Mouse (Mus musculus): ENCODE results near the gene S100a3. TPM values are rescaled to one million over a fixed set of nuclear protein-coding genes. Genes with fewer than 3 reads are reported as not detected.

The S100a3 gene
- total RNA-seq, 1 experiment from 2014 or later, result not detected

GRCm38 (mm10) chr3:90552231-90552630, 8.1 kb upstream of the S100a3 start:
- ATAC-seq (replicated peaks; ENCODE audit: low read depth, poor library complexity, severe bottlenecking), result no peak

- ATAC-seq (replicated peaks; ENCODE audit: low read depth, poor library complexity, severe bottlenecking), result no peak
These were observed 4.4 kb upstream of the S100a3 start for GRCm38 (mm10) chr3:90555954-90556353.

GRCm38 (mm10) chr3:90574691-90575090, 14.3 kb downstream of the S100a3 start:
- no peak for ATAC-seq (replicated peaks; ENCODE audit: low read depth, poor library complexity, severe bottlenecking)

DNA sequence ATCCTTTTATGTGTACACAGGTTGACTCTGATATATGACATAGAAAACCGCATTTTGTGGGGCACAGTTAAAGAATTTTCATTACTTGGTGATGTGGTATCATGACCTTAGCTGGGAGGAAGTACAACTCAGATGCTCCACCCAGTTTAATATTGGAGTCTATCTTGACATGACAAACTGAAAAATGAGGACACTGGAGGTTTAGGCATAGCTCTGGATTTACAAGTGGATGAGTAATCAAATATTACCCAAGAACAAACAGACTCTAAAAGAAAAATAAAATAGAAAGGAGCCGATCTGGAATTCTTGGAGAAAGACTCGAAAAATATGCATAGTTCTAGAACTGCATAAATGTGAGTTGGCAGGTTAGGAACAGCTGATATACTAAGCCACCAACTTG, 14.9 kb downstream of the S100a3 start:
- no peak for ATAC-seq (replicated peaks; ENCODE audit: low read depth, poor library complexity, severe bottlenecking)

- no peak for ATAC-seq (replicated peaks; ENCODE audit: low read depth, poor library complexity, severe bottlenecking)
These were observed 16.1 kb downstream of the S100a3 start for GRCm38 (mm10) chr3:90576351-90577001.

DNA sequence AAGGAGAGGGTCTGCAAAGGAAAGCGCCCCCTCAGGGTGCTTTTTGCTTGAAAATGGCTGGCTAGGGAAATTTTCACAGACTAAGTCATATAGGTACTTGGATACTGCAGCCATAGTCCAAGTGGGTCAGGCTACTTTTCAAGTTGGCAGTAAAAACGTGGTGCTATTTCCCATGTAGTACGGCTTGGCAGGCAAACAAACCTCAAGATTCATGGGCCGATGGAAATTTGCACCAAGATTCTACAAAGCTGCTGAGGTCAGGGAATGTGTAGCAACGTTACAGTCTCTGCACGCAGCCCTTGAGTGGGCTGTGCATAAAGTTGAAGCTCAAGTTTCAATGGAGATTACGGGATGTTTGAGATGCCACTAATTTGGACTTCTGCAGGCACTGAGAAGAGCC, 19.1 kb downstream of the S100a3 start:
- no peak for ATAC-seq (replicated peaks; ENCODE audit: low read depth, poor library complexity, severe bottlenecking)

- ATAC-seq (replicated peaks; ENCODE audit: low read depth, poor library complexity, severe bottlenecking), result no peak
These were observed 20.8 kb downstream of the S100a3 start for GRCm38 (mm10) chr3:90581141-90581540.

DNA sequence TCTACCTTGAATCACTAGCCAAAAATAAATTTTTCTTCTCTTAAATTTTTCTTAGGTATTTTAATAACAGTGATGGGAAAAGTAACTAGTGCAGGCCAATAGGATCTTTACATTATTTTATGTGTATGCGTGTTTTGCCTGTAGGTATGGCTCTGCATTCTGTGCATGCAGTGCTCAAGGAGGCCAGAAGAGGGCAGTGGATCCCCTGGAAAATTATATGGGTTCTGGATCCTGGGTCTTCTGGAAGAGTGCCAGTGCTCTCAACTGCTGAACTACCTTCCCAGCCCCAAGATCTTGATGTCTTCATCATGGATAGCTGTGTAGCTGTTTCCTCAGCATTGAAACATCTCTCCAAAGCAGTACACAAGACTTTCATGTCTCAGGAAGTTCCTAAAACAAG, 21.8 kb downstream of the S100a3 start:
- ATAC-seq (replicated peaks; ENCODE audit: low read depth, poor library complexity, severe bottlenecking), result no peak

DNA sequence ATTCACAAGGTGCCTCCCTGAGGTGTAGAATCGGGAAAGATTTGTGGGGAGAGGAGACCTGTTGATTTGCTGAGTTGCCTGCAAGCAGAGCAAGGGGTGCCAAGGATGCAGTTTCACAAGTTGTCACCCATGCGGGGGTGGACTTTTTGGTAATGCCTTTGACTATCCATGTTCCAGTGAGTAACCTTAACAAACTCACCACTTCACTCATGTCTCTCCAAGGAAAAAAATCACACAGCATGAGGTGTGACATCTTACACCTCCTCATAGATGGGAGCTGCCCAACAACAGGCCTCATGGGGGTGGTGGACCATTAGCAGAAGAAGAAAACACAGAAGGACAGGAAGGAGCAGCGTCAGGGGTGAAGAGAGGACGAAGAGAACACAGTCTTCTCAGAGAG, 22.2 kb downstream of the S100a3 start:
- no peak for ATAC-seq (replicated peaks; ENCODE audit: low read depth, poor library complexity, severe bottlenecking)

DNA sequence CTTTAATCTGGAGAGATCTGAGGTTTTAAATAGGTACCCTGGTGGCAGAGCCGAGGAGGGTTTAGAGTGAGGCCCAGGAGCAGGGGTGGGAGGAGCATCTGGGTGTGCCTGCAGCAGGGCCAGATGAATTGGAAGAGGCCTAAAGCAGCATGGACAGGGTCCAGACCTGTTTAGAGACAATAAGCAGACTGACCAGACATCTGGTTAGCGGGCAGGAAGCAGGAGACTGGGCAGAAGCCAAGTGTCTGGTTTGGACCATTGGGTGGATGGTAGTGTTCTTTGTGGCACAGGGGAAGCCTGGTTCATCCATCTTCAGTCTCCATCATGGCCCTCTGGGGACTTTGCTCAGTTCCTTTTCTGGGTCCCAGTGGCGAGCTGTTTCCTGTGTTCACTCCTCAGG, 23.5 kb downstream of the S100a3 start:
- ATAC-seq (replicated peaks; ENCODE audit: low read depth, poor library complexity, severe bottlenecking), result no peak

GRCm38 (mm10) chr3:90585595-90585994, 25.2 kb downstream of the S100a3 start:
- peak; percentile 50 for ATAC-seq (replicated peaks; ENCODE audit: low read depth, poor library complexity, severe bottlenecking)

DNA sequence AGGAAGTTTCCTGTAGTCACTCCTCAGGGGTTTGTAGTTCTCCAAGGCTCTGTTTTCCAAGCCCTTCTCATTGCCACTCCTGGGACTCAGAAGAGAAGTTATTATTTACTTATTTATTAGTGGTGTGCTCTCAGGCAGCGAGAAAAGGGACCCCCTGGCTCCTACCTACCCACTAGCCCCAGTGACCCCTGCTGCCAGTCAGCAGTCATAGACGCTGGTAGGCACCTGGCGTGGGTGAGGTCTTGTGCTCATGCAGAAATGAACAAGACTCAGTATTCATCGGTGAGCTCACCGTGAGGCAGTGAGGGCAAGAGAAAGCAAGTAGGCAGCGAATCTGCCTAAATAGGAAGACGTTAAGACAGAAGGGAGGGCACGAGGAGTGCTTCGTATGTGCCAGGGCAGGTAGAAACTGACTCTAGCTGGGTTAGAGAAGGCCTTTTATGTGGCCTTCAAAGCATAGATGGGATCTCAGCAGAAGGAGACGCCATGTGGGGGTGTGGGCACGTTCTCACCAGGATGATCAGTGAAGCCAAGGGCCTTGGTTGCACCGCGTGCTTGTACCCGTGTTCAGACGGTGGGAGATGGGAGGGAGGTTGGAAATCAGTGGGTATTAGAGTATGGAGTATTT, 25.8 kb downstream of the S100a3 start:
- no peak for ATAC-seq (replicated peaks; ENCODE audit: low read depth, poor library complexity, severe bottlenecking)

- ATAC-seq (replicated peaks; ENCODE audit: low read depth, poor library complexity, severe bottlenecking), result peak; percentile 82
These were observed 26.5 kb downstream of the S100a3 start for GRCm38 (mm10) chr3:90586906-90587305.

DNA sequence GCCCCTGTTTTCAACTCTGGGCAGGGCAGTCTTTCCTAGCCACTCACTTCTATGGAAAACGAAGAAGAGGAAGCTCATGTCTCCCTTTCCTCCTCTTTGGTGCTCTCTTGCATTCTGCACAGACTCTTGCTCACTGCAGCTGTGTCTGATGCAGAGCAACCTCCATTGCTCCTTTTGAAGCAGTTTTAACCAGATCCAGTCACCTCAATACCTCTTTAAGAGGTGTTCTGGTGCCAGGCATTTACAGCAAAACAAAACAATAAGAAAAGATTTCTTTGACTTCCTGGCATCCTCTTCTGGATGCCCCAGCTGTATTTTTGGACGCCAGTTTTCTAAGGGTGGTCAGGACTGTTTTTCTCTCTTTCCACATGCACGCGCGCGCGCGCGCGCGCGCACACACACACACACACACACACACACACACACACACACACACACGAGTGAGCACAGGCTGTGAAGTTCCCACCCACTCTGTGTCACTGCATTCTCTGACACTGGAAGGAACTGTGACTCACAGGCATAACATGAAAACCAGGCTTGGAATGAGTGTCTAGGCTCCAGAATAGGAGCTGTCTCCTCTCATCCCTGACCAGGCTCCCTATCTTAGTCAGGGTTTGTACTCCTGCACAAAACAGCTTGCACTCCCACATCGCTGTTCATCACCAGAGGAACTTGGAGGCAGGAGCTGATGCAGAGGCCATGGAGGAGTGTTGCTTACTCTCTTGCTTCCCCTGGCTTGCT, 27.2 kb downstream of the S100a3 start:
- ATAC-seq (replicated peaks; ENCODE audit: low read depth, poor library complexity, severe bottlenecking), result no peak

DNA sequence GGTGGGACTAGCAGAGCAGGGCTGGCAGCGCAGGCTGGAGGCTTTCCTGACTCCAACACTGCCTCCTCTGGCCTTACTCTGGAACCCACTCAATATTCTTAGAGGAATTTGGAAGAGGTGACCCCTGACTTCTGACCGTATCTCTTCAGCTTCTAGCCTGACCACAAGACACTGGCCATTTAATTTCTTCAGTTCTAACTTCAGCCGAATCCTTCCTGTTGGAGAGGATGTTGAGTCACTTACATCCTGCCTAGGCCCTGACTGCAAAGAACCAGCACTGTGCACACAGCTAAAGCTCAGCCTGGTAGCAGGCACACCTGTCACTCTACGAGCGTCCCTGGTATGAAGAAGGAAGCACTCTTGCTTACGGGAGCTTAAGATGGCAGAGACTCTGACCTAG, 29.0 kb downstream of the S100a3 start:
- ATAC-seq (replicated peaks; ENCODE audit: low read depth, poor library complexity, severe bottlenecking), result peak; percentile 45

GRCm38 (mm10) chr3:90589947-90590346, 29.6 kb downstream of the S100a3 start, which contains the start of gene S100a2:
Gene S100a2 (plus strand): TSS chr3:90590247.
- ATAC-seq (replicated peaks; ENCODE audit: low read depth, poor library complexity, severe bottlenecking), result no peak

GRCm38 (mm10) chr3:90594466-90594865, 34.1 kb downstream of the S100a3 start:
- no peak; the same call in 1 of the 2 replicates for ATAC-seq (replicated peaks; ENCODE audit: low read depth, poor library complexity, severe bottlenecking)

DNA sequence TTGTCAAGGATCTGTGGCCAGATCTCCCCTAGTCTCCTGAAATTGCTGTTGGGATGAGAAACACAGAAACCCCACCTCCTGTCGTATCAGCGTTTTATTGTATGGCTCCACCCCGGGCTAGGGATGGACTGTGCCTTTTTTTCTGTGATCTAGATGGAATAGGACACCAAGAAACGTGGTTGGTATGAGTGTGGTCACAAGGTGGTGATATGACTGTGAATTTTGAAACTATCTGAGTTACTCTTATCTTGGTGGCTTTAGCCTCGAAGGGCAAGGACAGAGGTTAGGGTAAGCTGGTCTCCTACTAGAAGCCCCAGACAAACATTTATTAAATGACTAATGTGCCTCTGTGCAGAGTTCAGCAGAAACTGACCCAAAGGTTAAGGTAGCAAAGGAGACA, 35.2 kb downstream of the S100a3 start:
- ATAC-seq (replicated peaks; ENCODE audit: low read depth, poor library complexity, severe bottlenecking), result no peak

DNA sequence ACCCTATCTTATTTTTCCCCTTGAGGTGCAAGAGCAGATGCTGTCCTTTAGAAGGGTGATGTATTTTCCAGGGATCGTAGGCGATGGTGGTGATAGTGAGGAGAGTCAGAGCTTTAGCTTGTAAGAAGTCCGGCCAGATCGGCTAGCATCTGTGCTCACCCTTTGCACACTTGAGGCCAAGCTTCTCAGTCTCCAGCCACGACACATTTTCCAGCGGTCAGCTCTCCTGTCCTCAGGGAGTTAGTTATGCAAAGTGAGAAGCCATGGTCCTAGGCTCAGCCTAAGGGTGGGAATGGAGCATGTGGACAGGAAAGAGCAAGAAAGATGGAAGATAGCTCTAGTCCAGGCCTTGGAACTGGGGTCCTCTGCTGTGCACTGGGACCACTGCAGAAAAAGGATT, 36.4 kb downstream of the S100a3 start:
- no peak for ATAC-seq (replicated peaks; ENCODE audit: low read depth, poor library complexity, severe bottlenecking)

GRCm38 (mm10) chr3:90597736-90598135, 37.4 kb downstream of the S100a3 start:
- no peak for ATAC-seq (replicated peaks; ENCODE audit: low read depth, poor library complexity, severe bottlenecking)

DNA sequence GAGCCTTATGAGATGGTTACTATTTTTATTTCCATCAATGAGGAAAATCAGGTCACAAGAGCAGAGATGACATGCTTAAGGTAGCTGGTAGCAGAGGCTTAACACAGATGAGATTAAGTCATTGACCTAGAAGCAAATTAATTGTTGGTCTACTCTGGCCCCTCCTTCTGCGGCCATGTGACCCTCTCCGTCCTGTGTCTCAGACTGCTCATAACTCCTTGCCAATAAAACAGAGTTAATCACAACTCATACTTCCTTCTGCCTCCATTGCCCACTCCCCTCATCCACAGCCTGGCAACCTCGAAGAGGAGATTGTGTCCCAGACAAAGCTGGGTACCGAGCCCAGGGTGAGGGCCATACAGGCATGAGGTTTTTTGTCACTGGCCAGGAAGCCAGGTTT, 37.8 kb downstream of the S100a3 start:
- ATAC-seq (replicated peaks; ENCODE audit: low read depth, poor library complexity, severe bottlenecking), result no peak

Measured in common myeloid progenitor, adult 5-6 weeks (primary cell).